Mouse (Mus musculus): ENCODE results near the gene Emg1.

Gene Emg1

GRCm38 (mm10) chr6:124711824-124712782 lies at the start of gene Emg1, which contains the start of gene Phb2:
TSS of gene Emg1 (minus strand) at chr6:124712178.
TSS of gene Phb2 (plus strand) at chr6:124712336.
- H3K27me3 ChIP-seq (ENCODE audit: control insufficient read depth, insufficient read depth, low read length, poor library complexity, severe bottlenecking): no peaks in the 10 kb centered on the region

DNA sequence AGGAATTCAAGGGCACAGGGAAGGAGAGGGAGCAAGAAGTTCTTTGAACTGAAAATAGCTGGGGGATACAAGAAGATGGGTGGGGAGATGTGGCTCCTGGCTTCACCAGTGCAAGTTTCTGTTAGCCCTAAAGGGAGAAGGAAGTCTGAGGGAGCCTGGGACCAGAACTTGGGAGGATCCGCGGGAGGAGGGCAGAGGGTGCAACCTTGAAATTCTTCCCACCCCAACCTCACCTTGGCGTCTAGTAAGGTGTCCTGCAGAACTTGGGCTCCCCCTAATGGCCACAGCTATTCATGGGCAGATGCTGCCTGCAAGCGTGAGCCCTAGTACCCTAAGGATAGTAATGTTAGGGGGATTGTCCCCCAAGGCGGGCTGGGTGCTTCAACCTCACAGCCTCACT lies 47.3 kb upstream of the Emg1 start:
- Histone ChIP-seq H3K27me3 (ENCODE audit: control insufficient read depth, insufficient read depth, low read length, poor library complexity, severe bottlenecking) (no peaks in the 10 kb centered on the region), H3K36me3 (ENCODE audit: control insufficient read depth, insufficient read depth, low read length, poor library complexity, severe bottlenecking) (no peaks in the 10 kb centered on the region)
- peak; percentile 94 for DNase-seq (ENCODE audit: low read depth, low spot score)

More at GRCm38 (mm10) chr6:124711824-124712782, at the start of gene Emg1, which contains the start of gene Phb2:
- peaks cover 13% of the 10 kb centered on the region; the same call in 1 of the 2 replicates for H3K36me3 ChIP-seq (ENCODE audit: control insufficient read depth, insufficient read depth, low read length, poor library complexity, severe bottlenecking)
- DNase-seq (ENCODE audit: low read depth, low spot score): peak; percentile 99

- Histone ChIP-seq H3K27me3 (ENCODE audit: control insufficient read depth, insufficient read depth, low read length, poor library complexity, severe bottlenecking) (no peaks in the 10 kb centered on the region), H3K36me3 (ENCODE audit: control insufficient read depth, insufficient read depth, low read length, poor library complexity, severe bottlenecking) (no peaks in the 10 kb centered on the region)
- DNase-seq (ENCODE audit: low read depth, low spot score): no peak
Observed at GRCm38 (mm10) chr6:124758849-124759232, 46.9 kb upstream of the Emg1 start.

- Histone ChIP-seq H3K36me3 (ENCODE audit: control insufficient read depth, insufficient read depth, low read length, poor library complexity, severe bottlenecking) (no peaks in the 10 kb centered on the region), H3K27me3 (ENCODE audit: control insufficient read depth, insufficient read depth, low read length, poor library complexity, severe bottlenecking) (no peaks in the 10 kb centered on the region)
- no peak for DNase-seq (ENCODE audit: low read depth, low spot score)
Observed at GRCm38 (mm10) chr6:124757909-124758848, 46.2 kb upstream of the Emg1 start.

DNA sequence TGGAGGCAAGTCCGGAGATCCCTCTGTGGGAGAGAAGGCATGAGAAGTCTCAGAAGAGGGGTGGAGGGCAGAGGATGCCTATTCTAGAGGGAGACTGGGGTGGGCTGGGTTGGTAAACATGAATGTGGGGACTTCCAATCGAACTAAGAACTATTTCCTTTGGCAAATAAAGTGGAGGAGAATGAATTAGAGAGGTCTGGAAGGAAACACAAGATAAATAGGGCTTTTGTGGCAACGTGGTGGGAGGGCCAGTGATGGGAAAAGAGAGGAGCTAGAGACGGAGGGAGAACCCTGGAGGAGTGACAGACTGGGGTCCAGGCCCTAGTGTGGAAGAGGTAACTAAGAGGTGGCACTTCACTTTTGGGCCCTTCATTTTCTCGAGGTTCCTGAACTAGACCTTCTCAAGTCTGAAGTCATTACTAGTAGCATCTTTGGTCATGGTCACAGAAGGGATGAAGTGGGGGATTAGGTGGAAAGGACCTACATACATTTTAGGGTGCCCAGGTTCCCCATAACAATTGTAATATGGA lies 45.4 kb upstream of the Emg1 start:
- no peak for DNase-seq (ENCODE audit: low read depth, low spot score)
- no peaks in the 10 kb centered on the region for H3K27me3 ChIP-seq (ENCODE audit: control insufficient read depth, insufficient read depth, low read length, poor library complexity, severe bottlenecking)
- no peaks in the 10 kb centered on the region for H3K36me3 ChIP-seq (ENCODE audit: control insufficient read depth, insufficient read depth, low read length, poor library complexity, severe bottlenecking)

- peak; percentile 36 for DNase-seq (ENCODE audit: low read depth, low spot score)
- Histone ChIP-seq H3K36me3 (ENCODE audit: control insufficient read depth, insufficient read depth, low read length, poor library complexity, severe bottlenecking) (no peaks in the 10 kb centered on the region), H3K27me3 (ENCODE audit: control insufficient read depth, insufficient read depth, low read length, poor library complexity, severe bottlenecking) (no peaks in the 10 kb centered on the region)
Observed at GRCm38 (mm10) chr6:124756652-124757350, 44.8 kb upstream of the Emg1 start.

DNA sequence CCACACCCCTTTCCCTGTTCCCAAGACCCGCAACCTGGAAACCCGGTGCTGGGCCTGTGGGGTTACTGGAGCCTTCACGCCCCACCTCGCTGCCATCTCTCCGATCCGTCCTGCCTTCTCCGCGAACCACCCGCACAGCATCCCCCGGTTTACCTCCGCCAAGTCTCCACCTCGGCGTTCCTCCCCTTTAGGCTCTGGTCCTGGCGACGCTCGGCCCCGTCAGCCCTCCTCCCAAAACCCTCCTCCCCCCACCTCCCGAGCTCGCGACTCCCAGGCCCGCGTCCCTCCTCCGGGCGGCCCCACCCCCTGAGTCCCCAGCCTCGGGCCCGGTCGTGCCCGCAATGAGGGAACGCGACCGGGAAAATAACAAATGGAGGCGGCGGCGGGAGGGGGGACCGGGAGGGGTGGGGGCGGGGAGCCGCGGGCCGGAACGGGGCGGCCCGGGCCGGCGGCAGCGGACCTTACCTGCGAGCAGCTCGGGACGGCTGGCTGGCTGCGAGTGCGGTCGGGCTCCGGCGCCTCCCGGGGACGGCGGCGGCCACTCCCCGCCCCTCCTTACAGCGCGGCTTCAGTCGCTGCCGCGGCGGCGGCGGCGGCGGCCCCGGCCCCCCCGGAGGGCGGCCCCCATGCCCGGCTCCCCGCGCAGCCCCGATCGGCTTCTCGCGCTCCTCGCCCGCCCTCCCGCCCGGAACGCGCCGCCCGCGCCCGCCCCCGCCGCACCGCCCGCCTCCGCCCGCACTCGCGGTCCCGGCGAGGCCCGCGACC lies 44.0 kb upstream of the Emg1 start, which contains the start of the genes Gm45234 and Atn1:
Gene Gm45234, minus strand, starts transcription at position 191 of the 765 bp plus-strand sequence.
Gene Atn1, minus strand, starts transcription at position 694 of the 765 bp plus-strand sequence.
- Histone ChIP-seq H3K27me3 (ENCODE audit: control insufficient read depth, insufficient read depth, low read length, poor library complexity, severe bottlenecking) (no peaks in the 10 kb centered on the region), H3K36me3 (ENCODE audit: control insufficient read depth, insufficient read depth, low read length, poor library complexity, severe bottlenecking) (no peaks in the 10 kb centered on the region)
- peak; percentile 50 for DNase-seq (ENCODE audit: low read depth, low spot score)

DNA sequence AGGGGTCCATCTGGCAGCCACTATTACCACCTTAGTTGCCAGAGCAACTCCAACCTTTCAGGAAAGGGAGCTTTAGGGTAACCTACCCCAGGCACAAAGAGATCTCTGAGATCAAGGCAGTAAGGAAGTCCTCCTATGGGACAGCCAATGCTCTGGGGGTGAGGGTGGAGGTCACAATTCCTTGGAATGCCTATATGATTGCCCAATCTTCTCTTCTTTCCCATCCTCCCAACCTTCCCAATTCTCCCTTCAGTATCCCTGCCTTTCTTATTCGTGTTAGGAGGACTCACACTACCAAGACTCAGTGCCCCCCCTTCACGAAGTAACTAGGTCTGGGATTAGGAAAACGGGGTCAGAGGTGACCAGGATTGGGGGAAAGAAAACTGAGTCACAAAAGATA lies 43.3 kb upstream of the Emg1 start:
- DNase-seq (ENCODE audit: low read depth, low spot score): no peak
- H3K36me3 ChIP-seq (ENCODE audit: control insufficient read depth, insufficient read depth, low read length, poor library complexity, severe bottlenecking): no peaks in the 10 kb centered on the region
- no peaks in the 10 kb centered on the region for H3K27me3 ChIP-seq (ENCODE audit: control insufficient read depth, insufficient read depth, low read length, poor library complexity, severe bottlenecking)

- no peak for DNase-seq (ENCODE audit: low read depth, low spot score)
- H3K36me3 ChIP-seq (ENCODE audit: control insufficient read depth, insufficient read depth, low read length, poor library complexity, severe bottlenecking): no peaks in the 10 kb centered on the region
Observed at GRCm38 (mm10) chr6:124753861-124754260, 41.9 kb upstream of the Emg1 start.

DNA sequence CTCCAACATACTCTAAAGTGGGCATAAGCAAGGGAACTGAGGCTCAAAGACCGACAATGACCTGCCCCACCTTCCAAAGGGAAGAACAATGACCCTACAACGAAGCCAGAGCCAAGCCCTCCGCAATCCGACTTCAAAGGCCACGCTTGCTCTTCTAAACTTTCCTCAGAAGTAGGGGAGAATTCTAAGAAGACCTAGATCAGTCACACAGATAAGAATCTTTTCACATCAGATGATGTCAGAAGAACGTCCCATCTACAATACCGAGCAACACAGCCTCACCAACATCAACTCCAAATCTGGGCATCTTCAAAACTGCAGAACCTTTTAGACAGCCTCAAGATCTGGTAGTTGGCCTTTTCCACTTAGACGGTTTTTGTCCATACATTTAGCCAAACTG lies 38.4 kb upstream of the Emg1 start:
- no peaks in the 10 kb centered on the region for H3K27me3 ChIP-seq (ENCODE audit: control insufficient read depth, insufficient read depth, low read length, poor library complexity, severe bottlenecking)
- no peaks in the 10 kb centered on the region for H3K36me3 ChIP-seq (ENCODE audit: control insufficient read depth, insufficient read depth, low read length, poor library complexity, severe bottlenecking)
- DNase-seq (ENCODE audit: low read depth, low spot score): no peak

More at GRCm38 (mm10) chr6:124753861-124754260, 41.9 kb upstream of the Emg1 start:
- H3K27me3 ChIP-seq (ENCODE audit: control insufficient read depth, insufficient read depth, low read length, poor library complexity, severe bottlenecking): no peaks in the 10 kb centered on the region

- no peaks in the 10 kb centered on the region; the same call in 1 of the 2 replicates for H3K36me3 ChIP-seq (ENCODE audit: control insufficient read depth, insufficient read depth, low read length, poor library complexity, severe bottlenecking)
- H3K27me3 ChIP-seq (ENCODE audit: control insufficient read depth, insufficient read depth, low read length, poor library complexity, severe bottlenecking): no peaks in the 10 kb centered on the region
- DNase-seq (ENCODE audit: low read depth, low spot score): no peak
Observed at GRCm38 (mm10) chr6:124746654-124747632, 35.0 kb upstream of the Emg1 start.

DNA sequence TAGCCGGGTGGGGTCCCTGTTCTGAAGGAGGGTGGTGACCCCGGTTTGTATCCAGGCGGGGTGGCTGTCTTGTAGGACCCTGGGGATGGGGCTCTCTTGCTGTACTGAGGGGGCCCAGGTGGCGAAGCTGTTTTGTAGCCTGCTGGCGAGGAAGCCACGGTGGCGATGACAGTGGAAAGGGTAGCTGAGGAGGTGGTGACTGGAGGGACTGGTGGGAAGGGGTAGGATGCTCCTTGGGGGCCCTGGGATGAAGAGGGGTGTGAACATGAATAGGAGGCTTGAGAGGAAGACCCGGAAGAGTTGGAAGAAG lies 34.3 kb upstream of the Emg1 start:
- DNase-seq (ENCODE audit: low read depth, low spot score): no peak
- H3K36me3 ChIP-seq (ENCODE audit: control insufficient read depth, insufficient read depth, low read length, poor library complexity, severe bottlenecking): no peaks in the 10 kb centered on the region; the same call in 1 of the 2 replicates
- H3K27me3 ChIP-seq (ENCODE audit: control insufficient read depth, insufficient read depth, low read length, poor library complexity, severe bottlenecking): no peaks in the 10 kb centered on the region

All from splenic B cell, adult 2 months (primary cell).